Mouse (Mus musculus): ENCODE data around the gene Atxn1.

Atxn1 gene

GRCm38 (mm10) chr13:45732590-45732989, 232.2 kb downstream of the Atxn1 start:
- no peak for DNase-seq (ENCODE audit: low spot score in 2 of 2)

DNA sequence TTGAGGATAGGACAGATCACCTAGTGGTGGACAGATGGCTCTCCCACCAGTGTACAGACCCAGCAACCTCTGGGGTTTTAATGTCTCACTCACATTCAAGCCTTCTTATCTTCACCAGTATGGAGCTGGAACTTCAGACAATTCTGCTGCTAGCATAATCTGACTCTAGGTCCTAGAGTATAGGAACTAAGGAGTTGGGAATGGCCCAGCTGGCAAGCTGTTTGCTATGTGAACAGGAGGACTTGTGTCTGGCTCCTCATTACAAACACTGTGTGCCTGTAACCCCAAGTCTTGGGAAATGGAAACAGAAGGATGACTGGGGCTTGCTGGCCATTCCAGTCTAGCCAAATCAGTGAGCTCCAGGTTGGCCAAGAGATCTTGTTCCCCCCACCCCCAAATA, 237.9 kb downstream of the Atxn1 start:
- no peak for DNase-seq (ENCODE audit: low spot score in 2 of 2)

DNA sequence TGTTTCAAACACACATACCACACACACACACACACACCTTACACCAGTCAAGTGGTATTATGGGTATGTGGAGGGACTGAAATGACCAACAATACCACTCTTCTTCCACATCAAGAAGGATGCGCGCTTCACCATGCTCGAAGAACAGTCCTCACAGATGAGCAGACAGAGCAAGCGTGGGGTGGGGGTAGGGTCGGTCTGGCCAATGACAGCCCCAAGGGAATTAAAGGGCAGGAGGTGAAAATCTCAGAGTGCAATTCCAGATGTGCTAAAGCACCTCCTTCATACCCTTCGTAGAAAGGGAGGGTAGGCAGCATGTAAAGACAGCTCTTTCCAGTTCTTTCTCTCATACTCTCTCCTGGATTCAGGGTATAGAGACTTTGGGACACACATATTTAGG, 238.6 kb downstream of the Atxn1 start:
- no peak for DNase-seq (ENCODE audit: low spot score in 2 of 2)

DNA sequence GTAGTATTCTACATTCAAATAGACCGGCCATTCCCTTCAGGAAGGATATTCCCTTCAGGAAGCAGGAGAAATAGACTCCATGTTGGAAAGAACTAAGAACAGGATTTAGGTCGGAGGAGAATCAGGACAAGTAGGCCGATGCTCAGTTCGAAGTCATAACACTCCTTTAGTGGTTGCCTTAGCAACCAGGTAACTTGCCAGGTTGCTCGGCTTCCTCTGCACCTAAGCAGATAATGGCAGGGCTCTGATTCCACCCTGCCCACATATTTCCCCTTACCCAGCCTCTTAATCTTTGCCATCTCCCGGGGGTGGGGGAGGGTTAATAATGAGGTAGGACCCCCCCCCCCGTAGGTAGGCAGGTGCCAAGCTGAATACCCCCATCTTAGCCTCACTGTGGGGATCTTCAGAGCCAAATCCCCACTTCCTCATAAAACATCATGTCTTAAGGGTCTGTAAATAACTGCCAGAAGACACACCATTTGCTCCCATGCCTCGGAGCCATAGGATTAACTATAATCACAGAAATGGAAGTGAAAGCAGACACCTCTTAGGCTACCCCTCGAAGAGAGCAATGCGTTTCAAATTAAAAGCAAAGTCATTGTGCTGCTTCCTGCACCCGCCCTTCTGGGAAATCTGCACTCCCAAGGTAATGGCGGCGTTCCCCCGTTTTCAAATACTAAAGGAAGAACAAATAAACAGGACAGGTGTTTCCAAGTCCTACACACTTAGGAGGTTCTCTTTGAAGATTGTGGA, 240.1 kb downstream of the Atxn1 start:
- DNase-seq (ENCODE audit: low spot score in 2 of 2): no peak

GRCm38 (mm10) chr13:45722885-45723284, 241.9 kb downstream of the Atxn1 start:
- no peak for DNase-seq (ENCODE audit: low spot score in 2 of 2)

- DNase-seq (ENCODE audit: low spot score in 2 of 2): peak in 1 of 2 experiments; percentile 29
Observed at GRCm38 (mm10) chr13:45721621-45722020, 243.2 kb downstream of the Atxn1 start.

DNA sequence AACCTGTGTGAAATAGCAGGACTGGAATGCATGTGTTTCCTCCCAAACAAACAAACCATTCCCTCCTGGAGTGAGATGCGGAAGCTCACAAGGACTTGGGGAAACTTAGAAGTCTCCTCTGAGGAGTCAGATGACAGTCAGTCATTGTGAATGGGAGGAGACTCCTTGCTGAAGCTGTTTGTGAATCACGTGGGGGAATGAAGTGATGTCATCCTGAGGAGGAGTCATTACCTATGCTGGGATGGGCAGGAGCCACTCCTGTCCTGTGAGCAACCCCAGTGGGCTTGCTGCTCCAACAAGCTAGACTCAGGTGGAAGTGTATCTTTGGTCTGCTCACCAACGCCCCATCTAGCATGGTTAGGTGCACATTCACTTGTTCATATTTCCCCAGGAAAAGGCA, 246.0 kb downstream of the Atxn1 start:
- DNase-seq (ENCODE audit: low spot score in 2 of 2): no peak

- DNase-seq (ENCODE audit: low spot score in 2 of 2): no peak
Observed at GRCm38 (mm10) chr13:45715583-45716180, 249.1 kb downstream of the Atxn1 start.

DNA sequence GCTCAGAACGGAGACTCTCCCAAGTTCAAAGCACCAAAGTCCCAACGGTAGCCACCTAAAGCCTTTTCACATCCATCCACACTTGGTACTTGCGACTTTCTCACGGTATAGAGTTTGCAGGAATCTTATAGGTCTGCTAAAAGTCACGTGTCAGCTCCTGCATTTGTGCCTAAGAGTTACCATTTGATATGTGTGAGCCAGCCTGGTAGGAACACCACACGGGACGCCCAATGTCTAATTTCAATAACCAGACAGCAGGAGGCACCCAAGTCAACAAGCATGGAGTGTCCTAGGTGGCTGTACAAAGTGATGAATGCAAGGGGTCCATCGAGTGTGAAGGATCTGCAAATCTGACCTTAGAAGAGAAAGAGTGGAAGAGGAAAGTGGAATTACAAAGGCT, 254.8 kb downstream of the Atxn1 start:
- no peak for DNase-seq (ENCODE audit: low spot score in 2 of 2)

GRCm38 (mm10) chr13:45709402-45709801, 255.4 kb downstream of the Atxn1 start:
- no peak for DNase-seq (ENCODE audit: low spot score in 2 of 2)

DNA sequence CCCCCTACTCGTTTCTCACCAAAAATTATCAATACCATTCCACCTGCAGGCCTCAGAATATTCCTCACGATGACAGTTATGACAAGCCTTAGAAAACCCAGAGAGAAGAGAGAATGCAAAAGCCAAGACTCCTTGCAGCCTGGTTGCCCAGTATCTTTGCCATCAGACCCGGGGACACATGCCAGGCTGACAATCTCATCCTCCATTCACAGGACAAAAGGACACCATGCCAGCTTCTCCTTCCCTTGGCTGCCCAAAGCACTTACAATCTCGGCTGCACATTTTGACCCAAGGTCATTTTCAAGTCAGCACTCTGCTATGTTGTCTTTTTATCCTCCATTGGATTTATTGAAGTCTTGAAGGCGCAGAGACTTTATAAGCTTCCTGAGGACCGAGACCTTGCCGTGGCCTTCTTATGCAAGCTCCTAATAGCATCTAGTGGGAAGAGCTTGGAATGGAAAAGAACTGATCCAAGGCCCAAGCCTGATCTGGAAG, 263.5 kb downstream of the Atxn1 start:
- DNase-seq (ENCODE audit: low spot score in 2 of 2): no peak

GRCm38 (mm10) chr13:45698982-45699381, 265.8 kb downstream of the Atxn1 start:
- no peak for DNase-seq (ENCODE audit: low spot score in 2 of 2)

DNA sequence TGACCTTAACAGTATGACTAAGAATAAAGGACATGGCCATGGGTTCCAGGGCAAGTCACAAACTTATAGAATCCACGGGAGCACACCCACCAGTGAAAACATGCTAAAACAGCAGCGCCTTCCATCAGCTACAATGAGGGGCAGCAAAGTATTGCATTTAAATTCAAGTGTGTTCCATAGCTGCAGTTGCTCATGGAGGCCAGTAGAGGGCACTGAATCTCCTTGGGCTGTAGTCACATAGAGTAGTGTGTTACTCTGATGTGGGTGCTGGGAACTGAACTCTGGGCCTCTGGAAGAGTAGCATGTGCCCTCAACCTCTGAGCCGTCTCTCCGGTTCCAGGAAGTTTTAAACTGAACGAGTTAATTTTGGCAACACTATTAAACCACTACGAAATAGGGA, 268.8 kb downstream of the Atxn1 start:
- no peak for DNase-seq (ENCODE audit: low spot score in 2 of 2)

GRCm38 (mm10) chr13:45694921-45695437, 269.8 kb downstream of the Atxn1 start:
- DNase-seq (ENCODE audit: low spot score in 2 of 2): no peak

GRCm38 (mm10) chr13:45693953-45694352, 270.9 kb downstream of the Atxn1 start:
- no peak for DNase-seq (ENCODE audit: low spot score in 2 of 2)

GRCm38 (mm10) chr13:45693534-45693933, 271.3 kb downstream of the Atxn1 start:
- no peak for DNase-seq (ENCODE audit: low spot score in 2 of 2)

GRCm38 (mm10) chr13:45693126-45693525, 271.7 kb downstream of the Atxn1 start:
- no peak for DNase-seq (ENCODE audit: low spot score in 2 of 2)

DNA sequence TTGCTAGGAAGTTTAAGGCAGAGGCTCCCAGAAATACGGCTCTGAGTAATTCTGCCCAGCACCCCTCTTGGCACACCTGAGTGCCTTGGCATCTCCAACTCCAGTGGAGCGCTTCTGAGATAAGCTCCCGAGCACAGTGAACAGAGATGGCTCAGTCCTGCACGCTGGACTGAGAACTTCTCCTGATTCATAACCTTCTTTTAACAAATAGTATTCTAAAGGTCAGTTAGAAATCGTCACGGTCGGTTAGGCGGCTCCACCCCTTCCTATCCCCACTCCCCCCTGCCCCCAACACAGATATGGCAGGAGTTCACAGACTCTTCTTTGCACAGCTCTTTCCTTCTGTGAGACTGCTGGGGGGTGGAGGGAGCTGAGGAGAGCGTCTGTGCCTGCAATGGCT, 272.4 kb downstream of the Atxn1 start:
- no peak for DNase-seq (ENCODE audit: low spot score in 2 of 2)

DNA sequence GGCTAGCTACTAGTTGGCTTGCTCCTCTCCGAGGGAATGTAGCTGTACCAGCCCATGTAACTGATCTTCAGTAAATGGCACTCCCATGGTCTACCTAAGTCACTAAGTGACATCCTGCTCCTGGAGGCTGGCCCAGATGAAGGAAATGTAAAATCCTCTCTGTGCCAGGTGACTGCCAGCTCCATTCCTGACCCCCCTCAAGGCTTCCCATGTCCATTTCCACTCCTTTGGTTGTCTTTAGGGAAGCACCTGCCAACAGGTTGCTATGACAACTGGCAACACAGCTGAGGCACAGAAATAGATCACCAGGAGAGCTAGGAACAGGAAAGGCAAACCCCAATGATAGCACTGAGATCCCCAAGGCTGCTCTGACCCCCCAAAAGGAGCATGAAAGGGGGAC, 274.4 kb downstream of the Atxn1 start:
- no peak for DNase-seq (ENCODE audit: low spot score in 2 of 2)

DNA sequence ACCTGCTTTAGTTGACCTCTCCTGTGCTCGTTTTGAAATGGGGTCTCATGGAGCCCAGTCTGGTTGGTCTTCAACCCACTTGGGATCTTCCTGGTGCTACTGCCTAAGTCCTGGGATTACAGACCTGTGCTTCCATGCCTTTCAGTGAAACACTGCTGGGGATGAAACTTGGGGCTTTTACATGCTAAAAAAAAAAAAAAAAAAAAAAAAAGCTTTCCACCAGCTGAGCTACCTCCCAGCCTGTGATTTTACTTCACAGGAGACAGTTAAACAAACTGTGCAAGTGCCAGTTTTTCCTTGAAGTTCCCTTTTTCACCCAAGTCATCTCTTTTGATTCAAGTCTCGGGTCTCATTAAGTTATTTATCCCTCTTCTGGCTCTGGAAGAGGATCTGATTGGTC, 275.9 kb downstream of the Atxn1 start:
- no peak for DNase-seq (ENCODE audit: low spot score in 2 of 2)

DNA sequence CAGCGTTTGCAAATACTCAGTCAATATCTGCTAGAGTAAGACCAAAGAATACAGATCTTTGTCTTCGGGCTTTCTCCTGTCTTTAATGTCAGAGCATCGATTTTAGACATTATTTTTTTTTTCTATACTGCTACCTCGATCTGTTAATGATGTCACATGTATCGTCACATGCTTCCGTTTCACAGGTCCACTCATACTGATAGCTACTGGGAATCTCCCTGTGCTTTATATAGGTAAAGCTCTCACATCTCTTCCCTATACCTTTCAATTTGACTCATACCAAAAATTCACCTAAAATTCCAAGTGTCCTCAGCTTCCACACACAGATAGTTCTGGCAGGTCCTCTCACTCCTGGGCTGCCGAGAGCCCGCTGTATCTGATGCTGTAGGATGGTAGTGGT, 277.2 kb downstream of the Atxn1 start:
- no peak for DNase-seq (ENCODE audit: low spot score in 2 of 2)

- no peak for DNase-seq (ENCODE audit: low spot score in 2 of 2)
Observed at GRCm38 (mm10) chr13:45686309-45686582, 278.6 kb downstream of the Atxn1 start.

DNA sequence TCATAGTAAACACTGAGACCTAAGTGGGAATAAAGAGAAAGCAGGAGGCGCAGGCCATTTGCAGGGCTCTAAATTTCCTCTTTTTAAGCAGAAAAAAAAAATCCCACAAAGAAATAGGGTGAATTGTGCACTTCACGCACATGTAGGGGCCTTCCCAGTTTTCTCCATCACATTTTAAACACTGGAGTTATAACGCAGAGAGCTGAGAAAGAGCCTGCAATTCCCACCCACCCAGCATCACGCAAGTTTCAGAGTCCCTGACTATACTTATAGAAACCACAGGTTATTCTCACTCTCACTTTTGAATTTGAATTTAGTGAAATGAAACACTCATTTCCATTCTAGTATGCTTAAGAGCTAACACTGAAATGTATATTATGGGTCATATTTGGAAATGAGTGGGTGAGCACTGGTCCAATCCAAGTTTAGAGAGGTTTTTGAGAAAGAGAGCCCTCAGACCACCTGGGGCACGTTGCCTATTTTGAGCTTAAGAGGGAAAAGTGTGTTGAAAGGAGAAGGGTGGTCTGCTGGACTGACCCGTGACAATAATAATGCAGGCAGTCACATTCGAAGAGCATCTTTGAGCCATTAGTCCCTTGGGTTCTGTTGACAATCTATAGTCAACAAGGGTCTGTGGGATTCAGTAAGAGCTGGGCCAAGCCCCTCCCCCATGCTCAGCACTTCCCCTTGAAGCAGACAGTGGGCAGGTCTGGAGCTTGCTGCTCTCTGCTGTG, 279.1 kb downstream of the Atxn1 start:
- DNase-seq (ENCODE audit: low spot score in 2 of 2): no peak

Data from urinary bladder, postnatal 36 days (tissue).